17 mouse cellular contexts compared by ENCODE assay signal in the genomic region with DNA sequence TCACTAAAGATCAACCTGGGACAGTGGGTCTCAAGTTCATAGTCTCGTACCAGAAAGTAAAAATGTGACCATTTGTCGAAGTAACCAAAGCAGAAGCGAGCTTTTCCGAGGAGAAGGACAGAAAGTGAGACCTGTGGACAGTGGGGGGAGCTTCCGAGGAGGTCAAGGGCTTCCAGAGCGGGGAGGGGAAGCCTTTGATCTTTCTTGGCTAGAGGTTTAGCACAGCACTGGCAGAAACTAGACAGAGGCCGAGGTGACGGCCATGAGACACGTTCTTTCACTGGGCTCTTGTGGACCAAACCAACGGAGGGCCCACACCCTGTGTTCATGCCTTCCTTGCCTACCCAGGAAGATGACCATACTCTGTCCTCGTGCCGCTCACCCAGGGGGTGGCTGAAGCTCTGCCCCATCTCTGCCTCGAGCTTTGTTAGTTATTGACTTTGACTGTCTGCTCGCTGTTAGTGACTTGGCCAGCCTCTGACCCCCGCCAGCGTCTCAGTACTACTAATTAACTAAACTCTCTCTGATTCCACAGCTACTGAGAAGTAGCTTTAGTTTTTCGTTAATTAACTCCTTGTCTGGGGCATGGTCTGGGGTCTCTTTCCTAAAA. TPM values are rescaled to one million over a fixed set of nuclear protein-coding genes. Genes with fewer than 3 reads are reported as not detected.
DNase-seq lines count a peak whose midpoint lies in the region; ATAC-seq lines count a peak whose summit lies in the region.
"Had no signal": no experiment of that assay in that cellular context is flagged by ENCODE, and none has a peak within 500 bp of the region (broad histone marks: within the 10 kb centered on the region; RNA-seq: fewer than 3 reads in every experiment).

No protein-coding gene starts in this region.

- no peak overlapping the region for H3K9ac ChIP-seq in liver, embryonic 13.5 days
- H3K9ac ChIP-seq in liver, embryonic 12.5 days: no peak overlapping the region
- no peak overlapping the region for H3K9ac ChIP-seq in neural tube, embryonic 15.5 days (replicated peaks)
- H3K9ac ChIP-seq: embryonic facial prominence, embryonic 13.5 days had no signal

- H3K9me3 ChIP-seq in liver, embryonic 13.5 days (replicated peaks): no peaks in the 10 kb centered on the region
- H3K9me3 ChIP-seq in liver, embryonic 12.5 days (replicated peaks): no peaks in the 10 kb centered on the region
- H3K9me3 ChIP-seq in neural tube, embryonic 15.5 days (replicated peaks): no peaks in the 10 kb centered on the region
- H3K9me3 ChIP-seq: embryonic facial prominence, embryonic 13.5 days; G1E had no signal

- DNase-seq in liver, embryonic 13.5 days: no peak
- DNase-seq in adrenal gland, postnatal 14 days: peak; percentile 56
- DNase-seq in kidney, adult 18-20 months: peak; percentile 78
- DNase-seq in kidney, postnatal 14 days: peak; percentile 80
- DNase-seq in layer of hippocampus, postnatal 14 days (ENCODE audit: low spot score in 2 of 2): no peak
- DNase-seq in neural tube, embryonic 10.5 days (ENCODE audit: extremely low spot score, low spot score): no peak
- DNase-seq: gastrocnemius, postnatal 36 days; lung, adult 18-20 months; lung, postnatal 36 days; thymus, postnatal 25 days had no signal

- H3K36me3 ChIP-seq in liver, embryonic 13.5 days: no peaks in the 10 kb centered on the region
- H3K36me3 ChIP-seq in liver, embryonic 12.5 days: no peaks in the 10 kb centered on the region
- no peaks in the 10 kb centered on the region for H3K36me3 ChIP-seq in neural tube, embryonic 15.5 days
- H3K36me3 ChIP-seq: embryonic facial prominence, embryonic 13.5 days had no signal

- peak overlapping the region; percentile 11; the same call in 1 of the 2 replicates for H3K27ac ChIP-seq in liver, embryonic 13.5 days
- no peak overlapping the region for H3K27ac ChIP-seq in liver, embryonic 12.5 days
- H3K27ac ChIP-seq in neural tube, embryonic 15.5 days (replicated peaks): no peak overlapping the region
- H3K27ac ChIP-seq: embryonic facial prominence, embryonic 13.5 days had no signal

- H3K27me3 ChIP-seq in liver, embryonic 13.5 days: no peaks in the 10 kb centered on the region
- H3K27me3 ChIP-seq in liver, embryonic 12.5 days (replicated peaks): no peaks in the 10 kb centered on the region
- no peaks in the 10 kb centered on the region for H3K27me3 ChIP-seq in neural tube, embryonic 15.5 days (replicated peaks)
- H3K27me3 ChIP-seq: embryonic facial prominence, embryonic 13.5 days had no signal

- H3K4me3 ChIP-seq in liver, embryonic 13.5 days (replicated peaks): no peak overlapping the region
- no peak overlapping the region for H3K4me3 ChIP-seq in liver, embryonic 12.5 days
- no peak overlapping the region for H3K4me3 ChIP-seq in neural tube, embryonic 15.5 days (replicated peaks)
- H3K4me3 ChIP-seq: embryonic facial prominence, embryonic 13.5 days; myocyte had no signal

- 75% methylated on average over 17 of the region's 17 CpGs for WGBS in liver, embryonic 13.5 days (ENCODE audit: insufficient replicate concordance)
- 72% methylated on average over 17 of the region's 17 CpGs for WGBS in liver, embryonic 12.5 days (ENCODE audit: insufficient replicate concordance)
- 75% methylated on average over 17 of the region's 17 CpGs for WGBS in neural tube, embryonic 15.5 days

- peaks cover 18% of the 10 kb centered on the region for H3K4me1 ChIP-seq in liver, embryonic 13.5 days (replicated peaks)
- peaks cover 12% of the 10 kb centered on the region for H3K4me1 ChIP-seq in liver, embryonic 12.5 days
- H3K4me1 ChIP-seq in neural tube, embryonic 15.5 days: no peaks in the 10 kb centered on the region
- H3K4me1 ChIP-seq: embryonic facial prominence, embryonic 13.5 days had no signal

- no peak; the same call in 1 of the 2 replicates for ATAC-seq in liver, embryonic 13.5 days (ENCODE audit: low read depth)
- no peak for ATAC-seq in liver, embryonic 12.5 days
- ATAC-seq in neural tube, embryonic 15.5 days (ENCODE audit: low FRiP score): no peak
- ATAC-seq: inflammation-experienced regulatory T-cells, adult 6 months had no signal

- no peak overlapping the region for H3K4me2 ChIP-seq in liver, embryonic 13.5 days
- H3K4me2 ChIP-seq in liver, embryonic 12.5 days: no peak overlapping the region
- H3K4me2 ChIP-seq in neural tube, embryonic 15.5 days: no peak overlapping the region
- H3K4me2 ChIP-seq: embryonic facial prominence, embryonic 13.5 days; midbrain, embryonic 11.5 days had no signal

RNA-seq across cellular contexts. Expression of a gene that starts 4.3 kb away (rescaled TPM):
- polyA plus RNA-seq in liver, embryonic 13.5 days (2015; fragmentation: Nextera tagmentation; extraction: Ambion mirVana): 0.20 and 0.51 TPM in 2 replicates
- 0.17 and 0.30 TPM in 2 replicates for polyA plus RNA-seq in liver, embryonic 12.5 days (2016; fragmentation: Nextera tagmentation; extraction: Ambion mirVana)
- 0.37 and 1.2 TPM in 2 replicates for total RNA-seq in adrenal gland, postnatal 14 days (2021)
- total RNA-seq in layer of hippocampus, postnatal 14 days (2021): 10 to 100 TPM; 26.4 to 26.6 TPM
- 2.3 and 2.4 TPM in 2 replicates for polyA plus RNA-seq in neural tube, embryonic 15.5 days (2015; fragmentation: Nextera tagmentation; extraction: Ambion mirVana)
- total RNA-seq: gastrocnemius, postnatal 36 days had no signal
- polyA plus RNA-seq: G1E, myocyte had no signal

Comparison
In these comparisons a context has a peak if more than half of its experiments do, and no peak if none do; other contexts are left out.
1. DNase-seq: peak in adrenal gland, postnatal 14 days (single experiment), kidney, adult 18-20 months (single experiment) and kidney, postnatal 14 days (single experiment); none in liver, embryonic 13.5 days (single experiment), layer of hippocampus, postnatal 14 days (0 of 2) and neural tube, embryonic 10.5 days (single experiment).